15 mouse cellular contexts compared by ENCODE assay signal in genomic region chr1:132660354-132660753, GRCm38 (mm10).
DNase-seq lines count a peak whose midpoint lies in the region; ATAC-seq and TF ChIP-seq lines count a peak whose summit lies in the region.
"Had no signal": no experiment of that assay in that cellular context is flagged by ENCODE, and none has a peak within 500 bp of the region (broad histone marks: within the 10 kb centered on the region; RNA-seq: fewer than 3 reads in every experiment).

No protein-coding gene starts in this region.

- ATAC-seq in hindbrain, embryonic 11.5 days (ENCODE audit: low FRiP score) = peak; percentile 74
- ATAC-seq in midbrain, postnatal 0 days (ENCODE audit: low FRiP score) = no peak

- DNase-seq in adrenal gland, postnatal 14 days = peak; percentile 22
- no peak for DNase-seq in adrenal gland, postnatal 25 days
- DNase-seq in embryo, embryonic 10.5 days (ENCODE audit: low spot score) = peak; percentile 30
- peak; percentile 59 for DNase-seq in hindbrain, embryonic 11.5 days (ENCODE audit: low spot score)
- DNase-seq in midbrain, postnatal 0 days (ENCODE audit: low spot score) = no peak
- no peak for DNase-seq in frontal cortex, postnatal 36 days (ENCODE audit: low spot score in 2 of 2)
- no peak for DNase-seq in heart, adult 2 months
- DNase-seq in adrenal gland, adult 18-20 months (ENCODE audit: low spot score in 2 of 2) = no peak
- DNase-seq: adrenal gland, adult 8-10 months; gastrocnemius, postnatal 10 days; heart, postnatal 10 days; lung, adult 2 months; spleen, adult 18-20 months had no signal

- H3K9me3 ChIP-seq in hindbrain, embryonic 11.5 days (ENCODE audit: control insufficient read depth, low read length) = no peaks in the 10 kb centered on the region
- H3K9me3 ChIP-seq in midbrain, postnatal 0 days (ENCODE audit: low read length) = no peaks in the 10 kb centered on the region
- H3K9me3 ChIP-seq: limb, embryonic 10.5 days had no signal

- no peak overlapping the region for H3K4me3 ChIP-seq in hindbrain, embryonic 11.5 days (ENCODE audit: low read depth, low read length)
- H3K4me3 ChIP-seq in midbrain, postnatal 0 days (ENCODE audit: low read depth, low read length) = no peak overlapping the region
- H3K4me3 ChIP-seq in heart, adult 2 months = no peak overlapping the region
- H3K4me3 ChIP-seq: limb, embryonic 10.5 days had no signal

- H3K4me2 ChIP-seq in hindbrain, embryonic 11.5 days (replicated peaks; ENCODE audit: low read depth, low read length) = no peak overlapping the region
- no peak overlapping the region for H3K4me2 ChIP-seq in midbrain, postnatal 0 days (ENCODE audit: low read depth, low read length, poor library complexity, severe bottlenecking)

- H3K9ac ChIP-seq in hindbrain, embryonic 11.5 days (ENCODE audit: low read depth, low read length) = no peak overlapping the region
- H3K9ac ChIP-seq in midbrain, postnatal 0 days (replicated peaks; ENCODE audit: low read length, poor library complexity, severe bottlenecking) = no peak overlapping the region
- H3K9ac ChIP-seq in heart, adult 2 months (ENCODE audit: low read depth, low read length) = no peak overlapping the region

- H3K36me3 ChIP-seq in hindbrain, embryonic 11.5 days (ENCODE audit: control insufficient read depth, insufficient read depth, low read length) = no peaks in the 10 kb centered on the region
- no peaks in the 10 kb centered on the region for H3K36me3 ChIP-seq in midbrain, postnatal 0 days (ENCODE audit: insufficient read depth, low read length)
- H3K36me3 ChIP-seq in heart, adult 2 months (ENCODE audit: control insufficient read depth, insufficient read depth, low read length) = no peaks in the 10 kb centered on the region
- H3K36me3 ChIP-seq: limb, embryonic 10.5 days had no signal

- no peak for TF ChIP-seq CTCF in midbrain, postnatal 0 days (IDR thresholded peaks at IDR 0.05)
- no peak for TF ChIP-seq CTCF in heart, adult 2 months (IDR thresholded peaks at IDR 0.05)

- no peaks in the 10 kb centered on the region for H3K27me3 ChIP-seq in hindbrain, embryonic 11.5 days (ENCODE audit: control insufficient read depth, insufficient read depth, low read length)
- H3K27me3 ChIP-seq in midbrain, postnatal 0 days (ENCODE audit: insufficient read depth, low read length) = no peaks in the 10 kb centered on the region
- H3K27me3 ChIP-seq in heart, adult 2 months (ENCODE audit: control insufficient read depth, insufficient read depth, low read length) = no peaks in the 10 kb centered on the region

- no peak for TF ChIP-seq EP300 in heart, adult 2 months (IDR thresholded peaks at IDR 0.05; ENCODE audit: insufficient read depth, low read depth, low read length)

- no peaks in the 10 kb centered on the region for H3K79me2 ChIP-seq in heart, adult 2 months (replicated peaks; ENCODE audit: control insufficient read depth, insufficient read depth, low read length)

- 16% methylated on average over 4 of the region's 4 CpGs for WGBS in hindbrain, embryonic 11.5 days
- 21% methylated on average over 4 of the region's 4 CpGs for WGBS in midbrain, postnatal 0 days
- 53% methylated on average over 4 of the region's 4 CpGs for WGBS in heart, adult 2 months

- H3K27ac ChIP-seq in hindbrain, embryonic 11.5 days (ENCODE audit: low read depth, low read length) = peak overlapping the region; percentile 87
- H3K27ac ChIP-seq in midbrain, postnatal 0 days (ENCODE audit: low read depth, low read length) = peak overlapping the region; percentile 55
- H3K27ac ChIP-seq in heart, adult 2 months = no peak overlapping the region
- H3K27ac ChIP-seq: kidney, postnatal 0 days; limb, embryonic 10.5 days had no signal

- intact Hi-C loops in heart, adult 2 months (cut with DNase I) = no loop called here

- no peaks in the 10 kb centered on the region; the same call in 1 of the 2 replicates for H3K4me1 ChIP-seq in hindbrain, embryonic 11.5 days (replicated peaks; ENCODE audit: control insufficient read depth, insufficient read depth, low read length)
- peaks cover 12% of the 10 kb centered on the region; the same call in 1 of the 2 replicates for H3K4me1 ChIP-seq in midbrain, postnatal 0 days (ENCODE audit: insufficient read depth, low read length)
- no peaks in the 10 kb centered on the region for H3K4me1 ChIP-seq in heart, adult 2 months (ENCODE audit: control insufficient read depth, insufficient read depth, low read length)

- TF ChIP-seq POLR2A in heart, adult 2 months (IDR thresholded peaks at IDR 0.05; ENCODE audit: insufficient read depth, low read depth, low read length) = no peak

Comparison
In these comparisons a context has a peak if more than half of its experiments do, and no peak if none do; other contexts are left out.
1. DNase-seq: peak in adrenal gland, postnatal 14 days (single experiment), embryo, embryonic 10.5 days (single experiment) and hindbrain, embryonic 11.5 days (single experiment); none in adrenal gland, postnatal 25 days (single experiment), midbrain, postnatal 0 days (single experiment), frontal cortex, postnatal 36 days (0 of 2), heart, adult 2 months (0 of 2) and adrenal gland, adult 18-20 months (0 of 2).